Mouse (Mus musculus) lung, postnatal 4 days (tissue): ENCODE results near the gene Srsx.
"Not testable (repeated sequence)": the region's sequence is repeated elsewhere in the genome, so short reads cannot be mapped to it uniquely, and the experiment has no call there.

Source experiments
- DNase-seq, 2 experiments: peaks; one replicate each; pipeline ENCODE4 v3.0.0; 2021

Gene Srsx

GRCm38 (mm10) chrX:123222381-123222780 is at the start of gene Srsx:
Gene Srsx, minus strand, starts transcription at chrX:123222481.
- DNase-seq: not testable (repeated sequence)

- not testable (repeated sequence) for DNase-seq
Measured at GRCm38 (mm10) chrX:123246807-123247206, 24.5 kb upstream of the Srsx start, which contains the start of gene Gm17577. Gene Gm17577, minus strand, starts transcription at chrX:123246907.
